Mouse (Mus musculus): ENCODE data around the gene Pdpk1.

GRCm38 (mm10) chr17:24174259-24174658, 23.5 kb upstream of the Pdpk1 start:
- TF ChIP-seq CHD2 (IDR thresholded peaks at IDR 0.05; ENCODE audit: low read depth, low read length) (no peak), ZC3H11A (IDR thresholded peaks at IDR 0.05; ENCODE audit: borderline replicate concordance, low read depth, low read length) (no peak), MAFK (IDR thresholded peaks at IDR 0.05; ENCODE audit: insufficient read depth, low read depth, low read length) (no peak), ZNF384 (IDR thresholded peaks at IDR 0.05; ENCODE audit: low read depth, low read length) (no peak), HCFC1 (IDR thresholded peaks at IDR 0.05; ENCODE audit: borderline replicate concordance, insufficient read depth, low read length) (no peak)

Data from ES-E14 (cell line).